Mouse (Mus musculus): ENCODE measurements around the gene Olfr1328. TPM values are rescaled to one million over a fixed set of nuclear protein-coding genes. Genes with fewer than 3 reads are reported as not detected.
"Not testable (repeated sequence)": the region's sequence is repeated elsewhere in the genome, so short reads cannot be mapped to it uniquely, and the experiment has no call there.

Olfr1328 gene
- total RNA-seq (2021) = not detected

GRCm38 (mm10) chr4:118938512-118938911 lies at the start of gene Olfr1328:
Gene Olfr1328 (minus strand): TSS chr4:118938612.
- DNase-seq (ENCODE audit: low spot score in 2 of 2) = no peak
- intact Hi-C loops (cut with DNase I) = no loop called here

- intact Hi-C loops (cut with DNase I) = no loop called here
- DNase-seq (ENCODE audit: low spot score in 2 of 2) = no peak
Measured at GRCm38 (mm10) chr4:118985291-118985690, 46.9 kb upstream of the Olfr1328 start.

- intact Hi-C loops (cut with DNase I) = no loop called here
- no peak for DNase-seq (ENCODE audit: low spot score in 2 of 2)
Measured at GRCm38 (mm10) chr4:118973281-118973680, 34.9 kb upstream of the Olfr1328 start.

DNA sequence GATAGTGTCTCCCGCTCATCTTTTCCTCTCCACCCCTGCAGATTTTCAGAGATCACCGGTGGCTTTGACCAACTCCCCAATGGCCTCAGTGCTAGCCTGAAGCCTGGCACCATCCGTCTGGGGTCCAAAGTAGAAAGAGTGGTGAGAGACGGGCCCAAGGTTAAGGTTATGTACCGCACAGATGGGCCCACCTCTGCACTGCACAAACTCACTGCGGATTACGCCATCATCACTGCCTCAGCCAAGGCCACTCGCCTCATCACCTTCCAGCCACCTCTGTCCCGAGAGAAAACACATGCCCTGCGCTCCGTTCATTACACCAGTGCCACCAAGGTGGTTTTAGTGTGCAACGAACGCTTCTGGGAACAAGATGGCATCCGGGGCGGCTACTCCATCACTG lies 29.3 kb upstream of the Olfr1328 start:
- intact Hi-C loops (cut with DNase I) = no loop called here
- no peak for DNase-seq (ENCODE audit: low spot score in 2 of 2)

- intact Hi-C loops (cut with DNase I) = no loop called here
- peak; percentile 23 to 33 for DNase-seq (ENCODE audit: low spot score in 2 of 2)
Measured at GRCm38 (mm10) chr4:118961141-118961628, 22.8 kb upstream of the Olfr1328 start, which contains the start of gene Lao1. Gene Lao1 (plus strand): TSS chr4:118961578.

DNA sequence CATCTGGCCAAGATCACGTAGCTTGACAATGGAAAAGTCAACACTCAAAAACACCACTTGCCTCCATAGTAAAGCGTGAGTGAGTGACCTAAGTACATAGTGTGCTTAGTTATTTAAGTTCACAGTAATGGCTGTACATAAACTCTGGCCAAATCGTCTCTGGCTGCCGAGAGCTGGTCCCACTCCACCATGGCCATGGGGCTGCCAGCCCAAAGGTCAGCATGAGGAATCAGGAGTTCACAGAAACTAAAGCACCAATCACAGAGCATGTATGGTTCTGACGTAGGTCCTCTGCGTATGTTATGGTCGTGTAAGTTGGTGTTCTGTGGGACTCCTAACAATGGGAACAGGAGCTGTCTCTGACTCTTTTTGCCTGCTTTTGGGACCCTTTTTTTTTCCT lies 20.4 kb upstream of the Olfr1328 start:
- no peak for DNase-seq (ENCODE audit: low spot score in 2 of 2)
- intact Hi-C loops (cut with DNase I) = no loop called here

GRCm38 (mm10) chr4:118931326-118931725 lies 7.1 kb downstream of the Olfr1328 start:
- DNase-seq (ENCODE audit: low spot score in 2 of 2); intact Hi-C loops (cut with DNase I): not testable (repeated sequence)

DNA sequence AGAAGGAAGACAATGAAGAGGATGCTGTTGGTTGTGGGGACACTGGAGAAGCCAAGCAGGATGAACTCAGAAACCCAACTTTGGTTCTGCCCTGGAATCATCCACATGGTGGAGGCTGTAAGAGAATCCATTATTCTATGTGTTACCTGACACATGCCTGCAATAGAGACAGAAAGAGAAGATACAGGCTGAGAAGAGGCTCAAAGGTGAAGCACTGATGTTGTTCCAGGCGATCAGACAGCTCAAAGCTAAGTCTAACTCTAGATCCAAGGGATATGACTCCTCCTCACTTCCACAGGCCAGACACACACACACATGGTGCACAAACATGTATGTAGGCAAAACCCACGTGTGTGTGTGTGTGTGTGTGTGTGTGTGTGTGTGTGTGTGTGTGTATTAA lies 21.0 kb downstream of the Olfr1328 start, which contains the start of gene Olfr1329:
Gene Olfr1329, minus strand, starts transcription at position 101 of the 400 bp plus-strand sequence.
- DNase-seq (ENCODE audit: low spot score in 2 of 2); intact Hi-C loops (cut with DNase I): not testable (repeated sequence)

- no peak for DNase-seq (ENCODE audit: low spot score in 2 of 2)
- intact Hi-C loops (cut with DNase I) = no loop called here
Measured at GRCm38 (mm10) chr4:118901981-118902380, 36.4 kb downstream of the Olfr1328 start.

- intact Hi-C loops (cut with DNase I) = no loop called here
- no peak for DNase-seq (ENCODE audit: low spot score in 2 of 2)
Measured at GRCm38 (mm10) chr4:118888297-118888696, 50.1 kb downstream of the Olfr1328 start, which contains the start of gene Olfr1330. Gene Olfr1330 (plus strand): TSS chr4:118888597.

Other genes starting within 250 kb of the Olfr1328 start
- gene Olfr1342, start 245.9 kb downstream of the Olfr1328 start, total RNA-seq (2021) = not detected
- not detected for gene Olfr1341, start 235.1 kb downstream of the Olfr1328 start, total RNA-seq (2021)
- not detected for gene Olfr1340, start 218.5 kb downstream of the Olfr1328 start, total RNA-seq (2021)
- gene Olfr1339, start 206.4 kb downstream of the Olfr1328 start, total RNA-seq (2021) = not detected
- gene Olfr1338, start 179.9 kb downstream of the Olfr1328 start, total RNA-seq (2021) = not detected
- gene Olfr1337, start 156.0 kb downstream of the Olfr1328 start, total RNA-seq (2021) = not detected
- not detected for gene Olfr1335, start 128.7 kb downstream of the Olfr1328 start, total RNA-seq (2021)
- gene Olfr1333, start 102.3 kb downstream of the Olfr1328 start, total RNA-seq (2021) = not detected
- not detected for gene Olfr1331, start 74.0 kb downstream of the Olfr1328 start, total RNA-seq (2021)
- not detected for gene Olfr1330, start 50.0 kb downstream of the Olfr1328 start, total RNA-seq (2021)
- not detected for gene Olfr1329, start 21.1 kb downstream of the Olfr1328 start, total RNA-seq (2021)
- under 1 TPM; 0.35 to 0.82 TPM for gene Lao1, start 23.0 kb upstream of the Olfr1328 start, total RNA-seq (2021)
- gene Slc2a1, start 170.1 kb upstream of the Olfr1328 start, total RNA-seq (2021) = 100 to 1,000 TPM; 107 to 126 TPM
- gene Zfp691, start 235.6 kb upstream of the Olfr1328 start, total RNA-seq (2021) = 1 to 10 TPM; 6.9 to 8.6 TPM